Mouse (Mus musculus): ENCODE results near the gene Nr1h2. TPM values are rescaled to one million over a fixed set of nuclear protein-coding genes. Genes with fewer than 3 reads are reported as not detected.

The Nr1h2 gene
- polyA plus RNA-seq, 1 experiment from 2014 or later: 69.8 TPM

- no peak within 1 kb of the TSS for H3K4me3 ChIP-seq (ENCODE audit: low read length)
- H3K4me2 ChIP-seq (replicated peaks; ENCODE audit: low read depth, low read length): no peak within 1 kb of the TSS
- H3K4me1 ChIP-seq (ENCODE audit: control insufficient read depth, insufficient read depth, low read length): 0 out of 2 replicates have a peak, but pooled peaks cover 6% of the 10 kb centered on the region
- ATAC-seq (ENCODE audit: low FRiP score, low TSS enrichment): no peak
- H3K36me3 ChIP-seq (ENCODE audit: control insufficient read depth, insufficient read depth, low read length): peaks cover 46% of the 10 kb centered on the region
- H3K27me3 ChIP-seq (ENCODE audit: control insufficient read depth, insufficient read depth, low read length): 0 out of 2 replicates have a peak, but pooled peaks cover 7% of the 10 kb centered on the region
- H3K9ac ChIP-seq (ENCODE audit: low read depth, low read length): no peak within 1 kb of the TSS
- no peak within 1 kb of the TSS for H3K27ac ChIP-seq (ENCODE audit: low read depth, low read length)
- H3K9me3 ChIP-seq (ENCODE audit: control insufficient read depth, low read length): no peaks in the 10 kb centered on the region
- 86% methylated on average over 4 of the region's 4 CpGs for WGBS
Observed at GRCm38 (mm10) chr7:44531946-44532732, 21.6 kb downstream of the Nr1h2 start, which contains the start of gene Spib. TSS of gene Spib (minus strand) at chr7:44532071.

GRCm38 (mm10) chr7:44531207-44531606 is 22.5 kb downstream of the Nr1h2 start:
- no peak overlapping the region for H3K27ac ChIP-seq (ENCODE audit: low read depth, low read length)
- no peak overlapping the region for H3K4me2 ChIP-seq (replicated peaks; ENCODE audit: low read depth, low read length)
- H3K4me1 ChIP-seq (ENCODE audit: control insufficient read depth, insufficient read depth, low read length): 0 out of 2 replicates have a peak, but pooled peaks cover 6% of the 10 kb centered on the region
- 33% methylated on average over 5 of the region's 5 CpGs for WGBS
- no peak overlapping the region for H3K4me3 ChIP-seq (ENCODE audit: low read length)
- 0 out of 2 replicates have a peak, but pooled peaks cover 7% of the 10 kb centered on the region for H3K27me3 ChIP-seq (ENCODE audit: control insufficient read depth, insufficient read depth, low read length)
- H3K9me3 ChIP-seq (ENCODE audit: control insufficient read depth, low read length): no peaks in the 10 kb centered on the region
- no peak overlapping the region for H3K9ac ChIP-seq (ENCODE audit: low read depth, low read length)
- peaks cover 36% of the 10 kb centered on the region for H3K36me3 ChIP-seq (ENCODE audit: control insufficient read depth, insufficient read depth, low read length)
- no peak for ATAC-seq (ENCODE audit: low FRiP score, low TSS enrichment)

GRCm38 (mm10) chr7:44530507-44530906 is 23.2 kb downstream of the Nr1h2 start:
- H3K27ac ChIP-seq (ENCODE audit: low read depth, low read length): no peak overlapping the region
- H3K36me3 ChIP-seq (ENCODE audit: control insufficient read depth, insufficient read depth, low read length): peaks cover 29% of the 10 kb centered on the region
- H3K4me1 ChIP-seq (ENCODE audit: control insufficient read depth, insufficient read depth, low read length): 0 out of 2 replicates have a peak, but pooled peaks cover 6% of the 10 kb centered on the region
- 77% methylated on average over 3 of the region's 3 CpGs for WGBS
- no peak overlapping the region for H3K4me3 ChIP-seq (ENCODE audit: low read length)
- H3K9ac ChIP-seq (ENCODE audit: low read depth, low read length): no peak overlapping the region
- H3K27me3 ChIP-seq (ENCODE audit: control insufficient read depth, insufficient read depth, low read length): 0 out of 2 replicates have a peak, but pooled peaks cover 7% of the 10 kb centered on the region
- H3K9me3 ChIP-seq (ENCODE audit: control insufficient read depth, low read length): no peaks in the 10 kb centered on the region
- H3K4me2 ChIP-seq (replicated peaks; ENCODE audit: low read depth, low read length): no peak overlapping the region
- no peak for ATAC-seq (ENCODE audit: low FRiP score, low TSS enrichment)

GRCm38 (mm10) chr7:44529518-44529917 is 24.2 kb downstream of the Nr1h2 start:
- Histone ChIP-seq H3K9me3 (ENCODE audit: control insufficient read depth, low read length) (no peaks in the 10 kb centered on the region), H3K27me3 (ENCODE audit: control insufficient read depth, insufficient read depth, low read length) (peaks cover 9% of the 10 kb centered on the region), H3K36me3 (ENCODE audit: control insufficient read depth, insufficient read depth, low read length) (peaks cover 21% of the 10 kb centered on the region), H3K27ac (ENCODE audit: low read depth, low read length) (no peak overlapping the region), H3K9ac (ENCODE audit: low read depth, low read length) (no peak overlapping the region), H3K4me2 (replicated peaks; ENCODE audit: low read depth, low read length) (no peak overlapping the region), H3K4me3 (ENCODE audit: low read length) (no peak overlapping the region), H3K4me1 (ENCODE audit: control insufficient read depth, insufficient read depth, low read length) (peaks cover 6% of the 10 kb centered on the region; the same call in 1 of the 2 replicates)
- ATAC-seq (ENCODE audit: low FRiP score, low TSS enrichment): no peak
- WGBS: 66% methylated on average over 5 of the region's 5 CpGs

GRCm38 (mm10) chr7:44527483-44528398 is 26.0 kb downstream of the Nr1h2 start:
- 5% methylated on average over 40 of the region's 40 CpGs for WGBS
- Histone ChIP-seq H3K27me3 (ENCODE audit: control insufficient read depth, insufficient read depth, low read length) (peaks cover 22% of the 10 kb centered on the region), H3K9ac (ENCODE audit: low read depth, low read length) (peak overlapping the region; percentile 50), H3K9me3 (ENCODE audit: control insufficient read depth, low read length) (no peaks in the 10 kb centered on the region), H3K36me3 (ENCODE audit: control insufficient read depth, insufficient read depth, low read length) (peaks cover 4% of the 10 kb centered on the region; the same call in 1 of the 2 replicates), H3K4me1 (ENCODE audit: control insufficient read depth, insufficient read depth, low read length) (peaks cover 6% of the 10 kb centered on the region; the same call in 1 of the 2 replicates), H3K27ac (ENCODE audit: low read depth, low read length) (no peak overlapping the region), H3K4me2 (replicated peaks; ENCODE audit: low read depth, low read length) (peak overlapping the region; percentile 74), H3K4me3 (ENCODE audit: low read length) (peak overlapping the region; percentile 38)
- ATAC-seq (ENCODE audit: low FRiP score, low TSS enrichment): peak; percentile 54

- no peak for ATAC-seq (ENCODE audit: low FRiP score, low TSS enrichment)
- no peaks in the 10 kb centered on the region for H3K36me3 ChIP-seq (ENCODE audit: control insufficient read depth, insufficient read depth, low read length)
- H3K4me2 ChIP-seq (replicated peaks; ENCODE audit: low read depth, low read length): no peak overlapping the region
- H3K9me3 ChIP-seq (ENCODE audit: control insufficient read depth, low read length): no peaks in the 10 kb centered on the region
- H3K4me1 ChIP-seq (ENCODE audit: control insufficient read depth, insufficient read depth, low read length): peaks cover 6% of the 10 kb centered on the region; the same call in 1 of the 2 replicates
- H3K9ac ChIP-seq (ENCODE audit: low read depth, low read length): no peak overlapping the region
- peaks cover 29% of the 10 kb centered on the region for H3K27me3 ChIP-seq (ENCODE audit: control insufficient read depth, insufficient read depth, low read length)
- no peak overlapping the region for H3K27ac ChIP-seq (ENCODE audit: low read depth, low read length)
- H3K4me3 ChIP-seq (ENCODE audit: low read length): no peak overlapping the region
- WGBS: 87% methylated on average over 14 of the region's 14 CpGs
Observed at GRCm38 (mm10) chr7:44526414-44527154, 27.2 kb downstream of the Nr1h2 start.

GRCm38 (mm10) chr7:44525126-44525832 is 28.5 kb downstream of the Nr1h2 start:
- H3K9me3 ChIP-seq (ENCODE audit: control insufficient read depth, low read length): no peaks in the 10 kb centered on the region
- H3K4me2 ChIP-seq (replicated peaks; ENCODE audit: low read depth, low read length): peak overlapping the region; percentile 22; the same call in 1 of the 2 replicates
- no peak overlapping the region for H3K27ac ChIP-seq (ENCODE audit: low read depth, low read length)
- no peak overlapping the region; the same call in 1 of the 2 replicates for H3K9ac ChIP-seq (ENCODE audit: low read depth, low read length)
- no peak for ATAC-seq (ENCODE audit: low FRiP score, low TSS enrichment)
- WGBS: 15% methylated on average over 22 of the region's 22 CpGs
- no peak overlapping the region for H3K4me3 ChIP-seq (ENCODE audit: low read length)
- peaks cover 6% of the 10 kb centered on the region; the same call in 1 of the 2 replicates for H3K4me1 ChIP-seq (ENCODE audit: control insufficient read depth, insufficient read depth, low read length)
- no peaks in the 10 kb centered on the region for H3K36me3 ChIP-seq (ENCODE audit: control insufficient read depth, insufficient read depth, low read length)
- H3K27me3 ChIP-seq (ENCODE audit: control insufficient read depth, insufficient read depth, low read length): peaks cover 32% of the 10 kb centered on the region

GRCm38 (mm10) chr7:44524502-44524901 is 29.2 kb downstream of the Nr1h2 start, which contains the start of gene Mybpc2:
TSS of gene Mybpc2 (minus strand) at chr7:44524656.
- no peak for ATAC-seq (ENCODE audit: low FRiP score, low TSS enrichment)
- peaks cover 6% of the 10 kb centered on the region; the same call in 1 of the 2 replicates for H3K4me1 ChIP-seq (ENCODE audit: control insufficient read depth, insufficient read depth, low read length)
- H3K36me3 ChIP-seq (ENCODE audit: control insufficient read depth, insufficient read depth, low read length): no peaks in the 10 kb centered on the region
- H3K4me3 ChIP-seq (ENCODE audit: low read length): no peak within 1 kb of the TSS
- H3K27ac ChIP-seq (ENCODE audit: low read depth, low read length): no peak within 1 kb of the TSS
- H3K4me2 ChIP-seq (replicated peaks; ENCODE audit: low read depth, low read length): peak within 1 kb of the TSS; percentile 22; the same call in 1 of the 2 replicates
- H3K9ac ChIP-seq (ENCODE audit: low read depth, low read length): no peak within 1 kb of the TSS; the same call in 1 of the 2 replicates
- WGBS: 30% methylated on average over 12 of the region's 12 CpGs
- H3K9me3 ChIP-seq (ENCODE audit: control insufficient read depth, low read length): no peaks in the 10 kb centered on the region
- H3K27me3 ChIP-seq (ENCODE audit: control insufficient read depth, insufficient read depth, low read length): peaks cover 32% of the 10 kb centered on the region

Measured in kidney, embryonic 14.5 days (tissue).